Mouse (Mus musculus) embryonic fibroblast, embryonic 13.5 days (primary cell): ENCODE data around the gene Stmnd1. TPM values are rescaled to one million over a fixed set of nuclear protein-coding genes. Genes with fewer than 3 reads are reported as not detected.

Source experiments
- H3K27ac ChIP-seq: 2 replicates; pipeline ENCODE4 v1.5.1; 2012; ENCODE audit warnings: low read length, control low read depth, inconsistent platforms; ENCODE audit not compliant: insufficient read depth
- H3K4me1 ChIP-seq: 2 replicates; pipeline ENCODE4 v1.6.1; 2011; ENCODE audit warnings: low read length; ENCODE audit not compliant: control insufficient read depth, insufficient read depth
- H3K4me3 ChIP-seq: 2 replicates; pipeline ENCODE4 v1.5.1; 2011; ENCODE audit warnings: mild to moderate bottlenecking, control low read depth, low read length; ENCODE audit not compliant: insufficient read depth
- CTCF ChIP-seq: IDR thresholded peaks from 2 replicates; pipeline ENCODE4 v1.5.1; 2011; ENCODE audit warnings: mild to moderate bottlenecking, control low read depth, low read length, moderate library complexity, borderline replicate concordance; ENCODE audit not compliant: insufficient read depth
- POLR2A ChIP-seq: IDR thresholded peaks from 2 replicates; pipeline ENCODE4 v1.6.1; 2011; ENCODE audit warnings: low read depth, mild to moderate bottlenecking, control low read depth, low read length, moderate library complexity
- polyA plus RNA-seq: library from polyadenylated mRNA; stranded (reverse); fragments of >200 nt; gene quantifications from 2 replicates; pipeline ENCODE4 v1.2.4, GENCODE M21; 2011; ENCODE audit warnings: low read depth; ENCODE audit not compliant: missing spikeins, insufficient read length

Stmnd1 gene
- polyA plus RNA-seq, 1 experiment: not detected

GRCm38 (mm10) chr13:46282543-46282942 is 9.0 kb downstream of the Stmnd1 start:
- Histone ChIP-seq H3K27ac (no peak overlapping the region), H3K4me3 (no peak overlapping the region), H3K4me1 (peaks cover under 1% of the 10 kb centered on the region; the same call in 1 of the 2 replicates)
- TF ChIP-seq POLR2A (no peak), CTCF (no peak)

DNA sequence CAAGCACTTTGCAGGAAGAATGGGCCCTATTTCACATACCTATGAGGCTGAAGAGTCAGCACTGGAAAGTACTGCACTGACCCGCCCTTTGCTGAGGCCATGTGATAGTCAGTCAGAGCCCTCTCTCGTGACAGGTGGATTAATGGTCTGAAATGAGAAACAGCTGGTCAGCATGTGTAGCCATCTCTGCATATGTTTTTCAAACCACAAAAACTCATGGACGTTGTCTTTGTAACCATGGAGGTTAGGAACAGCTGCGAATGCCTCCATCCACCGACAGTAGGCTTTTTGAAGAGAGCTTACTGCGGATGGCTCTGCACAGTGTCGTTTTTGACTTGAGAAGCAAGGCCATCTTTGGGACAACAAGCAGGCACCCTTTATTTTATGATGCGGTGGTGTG is 14.3 kb downstream of the Stmnd1 start:
- H3K4me1 ChIP-seq: peaks cover 5% of the 10 kb centered on the region; the same call in 1 of the 2 replicates

DNA sequence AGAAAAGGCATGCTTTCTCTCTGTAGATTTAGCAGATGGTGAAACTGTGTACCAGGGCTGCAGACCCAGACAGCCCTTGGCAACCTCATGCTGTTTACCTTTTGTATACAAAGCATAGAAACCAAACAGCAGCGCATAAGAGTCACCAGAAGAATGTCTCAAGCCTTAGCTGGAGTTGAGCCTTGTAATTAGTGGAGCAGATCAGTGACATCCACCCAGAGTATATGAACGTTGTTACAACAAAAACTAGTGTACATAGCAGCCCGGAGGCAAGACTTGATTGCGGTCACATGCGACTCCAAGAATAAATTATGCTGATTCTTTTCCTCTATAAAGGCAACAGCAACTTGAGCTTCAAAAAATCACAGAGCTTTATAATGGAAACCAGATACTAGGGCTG is 14.9 kb downstream of the Stmnd1 start:
- TF ChIP-seq CTCF (no peak), POLR2A (no peak)
- Histone ChIP-seq H3K4me3 (no peak overlapping the region), H3K27ac (peak overlapping the region; percentile 43; the same call in 1 of the 2 replicates), H3K4me1 (peaks cover 5% of the 10 kb centered on the region; the same call in 1 of the 2 replicates)

More for the DNA sequence above, 14.3 kb downstream of the Stmnd1 start:
- TF ChIP-seq POLR2A (no peak), CTCF (no peak)
- Histone ChIP-seq H3K4me3 (no peak overlapping the region), H3K27ac (peak overlapping the region; percentile 43; the same call in 1 of the 2 replicates)

GRCm38 (mm10) chr13:46290537-46290936 is 17.0 kb downstream of the Stmnd1 start:
- H3K27ac ChIP-seq: no peak overlapping the region
- H3K4me3 ChIP-seq: no peak overlapping the region
- peaks cover 5% of the 10 kb centered on the region; the same call in 1 of the 2 replicates for H3K4me1 ChIP-seq
- no peak for TF ChIP-seq POLR2A
- TF ChIP-seq CTCF: no peak

- no peak overlapping the region for H3K4me3 ChIP-seq
- no peak overlapping the region for H3K27ac ChIP-seq
- no peak for TF ChIP-seq POLR2A
- TF ChIP-seq CTCF: no peak
- H3K4me1 ChIP-seq: no peaks in the 10 kb centered on the region
Measured at GRCm38 (mm10) chr13:46294365-46294764, 20.8 kb downstream of the Stmnd1 start.

DNA sequence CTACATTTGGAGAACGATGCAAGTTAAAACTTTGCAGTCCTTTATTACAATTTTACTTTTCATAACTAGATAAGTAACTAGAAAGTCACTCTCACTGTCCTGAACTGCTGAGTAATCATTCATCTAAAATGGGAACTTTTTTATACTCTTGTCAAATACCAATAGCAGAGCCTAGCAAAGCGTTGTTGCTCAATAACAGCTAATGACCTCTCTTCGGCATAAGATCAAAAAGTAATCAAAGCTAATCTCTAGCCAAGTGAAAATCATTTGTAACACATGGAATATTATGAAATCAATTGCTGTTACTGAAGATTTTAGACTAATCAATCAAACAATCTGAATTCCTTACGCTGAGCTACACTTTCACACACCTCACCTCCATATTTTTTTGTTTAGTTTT is 24.2 kb downstream of the Stmnd1 start:
- Histone ChIP-seq H3K4me1 (no peaks in the 10 kb centered on the region), H3K4me3 (no peak overlapping the region), H3K27ac (no peak overlapping the region)
- TF ChIP-seq CTCF (no peak), POLR2A (no peak)

GRCm38 (mm10) chr13:46310790-46311189 is 37.3 kb downstream of the Stmnd1 start:
- Histone ChIP-seq H3K4me1 (0 out of 2 replicates have a peak, but pooled peaks cover 2% of the 10 kb centered on the region), H3K27ac (no peak overlapping the region), H3K4me3 (no peak overlapping the region)
- peak; percentile 39; the same call in 1 of the 2 replicates for TF ChIP-seq CTCF
- no peak for TF ChIP-seq POLR2A

GRCm38 (mm10) chr13:46313176-46313575 is 39.7 kb downstream of the Stmnd1 start:
- Histone ChIP-seq H3K4me3 (no peak overlapping the region), H3K4me1 (0 out of 2 replicates have a peak, but pooled peaks cover 2% of the 10 kb centered on the region), H3K27ac (no peak overlapping the region)
- TF ChIP-seq CTCF (no peak), POLR2A (no peak)

DNA sequence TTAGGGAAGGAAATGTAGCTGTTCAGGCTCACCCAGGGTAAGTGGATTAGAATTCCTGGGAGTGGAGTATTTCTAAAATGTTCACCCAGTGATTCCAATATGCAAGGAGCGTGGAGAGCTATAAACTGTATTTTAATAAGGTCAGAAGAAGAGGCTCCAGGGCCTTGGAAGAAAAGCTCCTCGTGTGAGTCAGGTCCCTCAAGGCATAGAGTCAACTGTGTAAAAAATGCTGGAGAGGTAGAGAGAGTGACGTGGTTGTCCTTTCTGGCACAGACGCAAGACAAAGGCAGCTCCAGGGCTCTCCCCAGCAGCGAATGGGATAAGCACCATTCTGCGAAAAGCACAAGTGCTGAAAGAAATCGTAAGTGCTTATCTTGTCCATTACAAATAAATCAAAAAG is 41.6 kb downstream of the Stmnd1 start:
- Histone ChIP-seq H3K27ac (no peak overlapping the region), H3K4me1 (0 out of 2 replicates have a peak, but pooled peaks cover 2% of the 10 kb centered on the region)
- TF ChIP-seq CTCF (no peak), POLR2A (no peak)

DNA sequence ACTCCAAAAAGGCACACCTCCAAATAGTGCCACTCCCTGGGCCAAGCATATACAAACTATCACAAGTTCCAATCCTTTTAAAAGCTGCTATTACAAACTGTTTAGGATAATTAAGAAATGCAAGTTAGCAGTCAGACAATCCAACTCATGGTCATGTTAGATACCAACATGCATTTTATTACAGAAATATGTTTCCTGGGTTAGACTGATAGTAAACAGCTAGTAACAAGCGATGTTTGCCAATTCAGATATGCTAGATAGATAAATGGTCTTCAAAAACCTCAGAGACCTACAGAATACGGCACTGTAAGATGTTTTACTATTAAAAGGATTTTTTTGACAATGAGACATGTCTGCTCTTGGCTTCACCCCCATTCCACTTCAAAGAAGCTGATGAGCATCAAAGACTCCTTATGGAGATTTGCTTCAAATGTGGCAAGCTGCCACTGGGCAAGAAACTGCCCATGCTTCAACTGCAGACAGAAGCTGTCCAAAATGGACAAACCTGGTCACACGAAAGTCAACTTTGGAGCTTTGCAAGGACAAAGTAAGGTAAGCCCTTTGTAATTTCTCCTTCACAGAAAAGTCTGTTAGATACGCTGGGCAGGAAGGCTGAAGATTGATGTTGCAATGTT is 52.9 kb downstream of the Stmnd1 start:
- Histone ChIP-seq H3K4me1 (no peaks in the 10 kb centered on the region), H3K27ac (no peak overlapping the region), H3K4me3 (no peak overlapping the region)
- TF ChIP-seq POLR2A (no peak), CTCF (no peak)

More for the DNA sequence above, 41.6 kb downstream of the Stmnd1 start:
- H3K4me3 ChIP-seq: no peak overlapping the region
